Comparison of ENCODE assay signal across 7 mouse cellular contexts in the genomic region with DNA sequence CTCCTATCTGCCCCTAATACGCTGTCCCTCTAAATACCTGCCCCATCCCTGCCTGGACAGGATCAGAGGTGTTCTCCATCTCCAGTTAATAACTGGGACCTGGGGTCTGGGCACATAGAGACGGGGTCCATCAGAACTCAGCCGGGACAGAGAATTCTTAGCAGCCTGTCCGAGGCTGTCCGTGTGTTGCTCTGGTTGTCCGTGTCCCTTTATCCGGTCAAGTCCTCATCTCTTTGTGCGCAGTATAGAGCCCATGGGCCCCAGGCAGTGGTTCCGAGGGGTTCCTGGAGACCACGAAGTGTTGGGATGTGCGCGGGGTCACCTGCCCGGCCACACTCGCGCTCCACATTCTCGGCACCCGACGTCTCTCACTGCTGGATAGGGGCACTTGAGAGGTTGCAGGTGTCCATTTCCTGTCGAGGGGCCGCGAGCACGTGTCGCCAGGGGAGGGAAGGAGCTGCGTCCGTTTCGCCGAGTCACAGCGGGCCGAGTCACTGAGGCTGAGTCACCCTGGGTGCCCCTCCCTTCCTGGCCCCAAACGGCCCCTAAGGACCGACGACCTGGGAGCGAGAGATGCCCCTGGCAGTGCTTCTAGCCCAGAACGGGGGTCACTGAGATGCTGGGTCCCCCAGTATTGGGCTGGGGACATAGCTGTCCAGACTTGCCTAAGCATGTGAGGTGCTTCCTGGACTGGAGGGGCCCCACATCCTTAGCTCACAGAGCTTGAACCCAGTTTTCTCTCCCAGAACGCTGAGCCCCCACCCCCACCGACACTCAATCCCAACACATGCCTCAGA. TPM values are rescaled to one million over a fixed set of nuclear protein-coding genes. Genes with fewer than 3 reads are reported as not detected.
DNase-seq lines count a peak whose midpoint lies in the region; ATAC-seq lines count a peak whose summit lies in the region.

No protein-coding gene starts in this region.

- H3K9me3 ChIP-seq in embryonic facial prominence, embryonic 13.5 days: no peaks in the 10 kb centered on the region
- H3K9me3 ChIP-seq in midbrain, embryonic 16.5 days (replicated peaks; ENCODE audit: control insufficient read depth, low read length, poor library complexity, severe bottlenecking): no peaks in the 10 kb centered on the region

- no peak overlapping the region for H3K27ac ChIP-seq in embryonic facial prominence, embryonic 13.5 days
- no peak overlapping the region for H3K27ac ChIP-seq in midbrain, embryonic 16.5 days (ENCODE audit: low read length)

- H3K4me3 ChIP-seq in embryonic facial prominence, embryonic 13.5 days: peak overlapping the region; percentile 54
- peak overlapping the region; percentile 56 for H3K4me3 ChIP-seq in midbrain, embryonic 16.5 days (ENCODE audit: low read depth, low read length)

- peak overlapping the region; percentile 66; the same call in 1 of the 2 replicates for H3K9ac ChIP-seq in embryonic facial prominence, embryonic 13.5 days
- H3K9ac ChIP-seq in midbrain, embryonic 16.5 days (ENCODE audit: low read depth, low read length): peak overlapping the region; percentile 33

- peaks cover 17% of the 10 kb centered on the region for H3K4me1 ChIP-seq in embryonic facial prominence, embryonic 13.5 days
- peaks cover 5% of the 10 kb centered on the region; the same call in 1 of the 2 replicates for H3K4me1 ChIP-seq in midbrain, embryonic 16.5 days (ENCODE audit: control insufficient read depth, insufficient read depth, low read length)

- 7% methylated on average over 36 of the region's 36 CpGs for WGBS in embryonic facial prominence, embryonic 13.5 days
- 8% methylated on average over 36 of the region's 36 CpGs for WGBS in midbrain, embryonic 16.5 days

- no peaks in the 10 kb centered on the region for H3K36me3 ChIP-seq in embryonic facial prominence, embryonic 13.5 days
- H3K36me3 ChIP-seq in midbrain, embryonic 16.5 days (ENCODE audit: control insufficient read depth, insufficient read depth, low read length): no peaks in the 10 kb centered on the region

- ATAC-seq in embryonic facial prominence, embryonic 13.5 days (ENCODE audit: insufficient number of reproducible peaks, insufficient read depth, low FRiP score, low TSS enrichment, low read depth): no peak
- ATAC-seq in midbrain, embryonic 16.5 days: peak; percentile 38; the same call in 1 of the 2 replicates

- peak; percentile 54 for DNase-seq in thymus, postnatal 4 days
- no peak for DNase-seq in thymus, adult 18-20 months
- DNase-seq in induced T-regulatory cell, adult 2 months (ENCODE audit: low read depth): peak; percentile 71
- no peak for DNase-seq in frontal cortex, adult 2 months (ENCODE audit: extremely low spot score in 1 of 2, low spot score in 1 of 2)
- no peak for DNase-seq in cerebellum, adult 11-12 months

- H3K27me3 ChIP-seq in embryonic facial prominence, embryonic 13.5 days: peaks cover 59% of the 10 kb centered on the region
- peaks cover 45% of the 10 kb centered on the region for H3K27me3 ChIP-seq in midbrain, embryonic 16.5 days (ENCODE audit: control insufficient read depth, insufficient read depth, low read depth, low read length)

- peak overlapping the region; percentile 96 for H3K4me2 ChIP-seq in embryonic facial prominence, embryonic 13.5 days
- H3K4me2 ChIP-seq in midbrain, embryonic 16.5 days (ENCODE audit: low read length): peak overlapping the region; percentile 72

RNA-seq across cellular contexts. Expression of gene Fosl1, which starts 1.2 kb away (rescaled TPM):
- not detected in 2 replicates for polyA plus RNA-seq in embryonic facial prominence, embryonic 13.5 days (2015; fragmentation: Nextera tagmentation; extraction: Ambion mirVana)
- polyA plus RNA-seq in midbrain, embryonic 16.5 days (2015; fragmentation: Nextera tagmentation; extraction: Ambion mirVana): not detected in 2 replicates
- 0.06 and 0.19 TPM in 2 replicates for polyA plus RNA-seq in frontal cortex, adult 2 months (2012; rRNA removed)

RNA-seq across cellular contexts. Expression of gene Ccdc85b, which starts 9.1 kb away (rescaled TPM):
- polyA plus RNA-seq in embryonic facial prominence, embryonic 13.5 days (2015; fragmentation: Nextera tagmentation; extraction: Ambion mirVana): 6.8 TPM in 2 replicates
- polyA plus RNA-seq in midbrain, embryonic 16.5 days (2015; fragmentation: Nextera tagmentation; extraction: Ambion mirVana): 9.5 and 10.2 TPM in 2 replicates
- 22.4 and 24.7 TPM in 2 replicates for polyA plus RNA-seq in frontal cortex, adult 2 months (2012; rRNA removed)

RNA-seq across cellular contexts. Expression of gene Fibp, which starts 11.9 kb away (rescaled TPM):
- 138 and 144 TPM in 2 replicates for polyA plus RNA-seq in embryonic facial prominence, embryonic 13.5 days (2015; fragmentation: Nextera tagmentation; extraction: Ambion mirVana)
- polyA plus RNA-seq in midbrain, embryonic 16.5 days (2015; fragmentation: Nextera tagmentation; extraction: Ambion mirVana): 159 and 178 TPM in 2 replicates
- 130 and 142 TPM in 2 replicates for polyA plus RNA-seq in frontal cortex, adult 2 months (2012; rRNA removed)

RNA-seq across cellular contexts. Expression of gene Ctsw, which starts 19.8 kb away (rescaled TPM):
- 1.6 and 2.4 TPM in 2 replicates for polyA plus RNA-seq in embryonic facial prominence, embryonic 13.5 days (2015; fragmentation: Nextera tagmentation; extraction: Ambion mirVana)
- polyA plus RNA-seq in midbrain, embryonic 16.5 days (2015; fragmentation: Nextera tagmentation; extraction: Ambion mirVana): 5.0 and 5.2 TPM in 2 replicates
- polyA plus RNA-seq in frontal cortex, adult 2 months (2012; rRNA removed): 0.38 and 0.40 TPM in 2 replicates

RNA-seq across cellular contexts. Expression of gene AI837181, which starts 23.6 kb away (rescaled TPM):
- polyA plus RNA-seq in embryonic facial prominence, embryonic 13.5 days (2015; fragmentation: Nextera tagmentation; extraction: Ambion mirVana): 67.3 and 67.7 TPM in 2 replicates
- 61.8 and 67.9 TPM in 2 replicates for polyA plus RNA-seq in midbrain, embryonic 16.5 days (2015; fragmentation: Nextera tagmentation; extraction: Ambion mirVana)
- 94.3 and 95.0 TPM in 2 replicates for polyA plus RNA-seq in frontal cortex, adult 2 months (2012; rRNA removed)

Comparison
In these comparisons a context has a peak if more than half of its experiments do, and no peak if none do; other contexts are left out.
1. DNase-seq: peak in thymus, postnatal 4 days (single experiment) and induced T-regulatory cell, adult 2 months (single experiment); none in thymus, adult 18-20 months (0 of 2), frontal cortex, adult 2 months (0 of 2) and cerebellum, adult 11-12 months (single experiment).